In genomic region chr10:25429346-25429745, GRCm38 (mm10) we compare ENCODE assay signal across 26 mouse cellular contexts.
DNase-seq lines count a peak whose midpoint lies in the region; ATAC-seq and TF ChIP-seq lines count a peak whose summit lies in the region.
"Had no signal": no experiment of that assay in that cellular context is flagged by ENCODE, and none has a peak within 500 bp of the region (broad histone marks: within the 10 kb centered on the region; RNA-seq: fewer than 3 reads in every experiment).

No protein-coding gene starts in this region.

- no peak overlapping the region for H3ac ChIP-seq in myocyte (ENCODE audit: control insufficient read depth, insufficient read length)

- peaks cover 81% of the 10 kb centered on the region for H3K4me1 ChIP-seq in heart, embryonic 13.5 days
- peaks cover 68% of the 10 kb centered on the region for H3K4me1 ChIP-seq in lung, embryonic 16.5 days (replicated peaks; ENCODE audit: control insufficient read depth, insufficient read depth, low read length)

- peak; percentile 54 for DNase-seq in gastrocnemius, postnatal 14 days
- DNase-seq in gastrocnemius, postnatal 36 days = no peak
- no peak for DNase-seq in heart, adult 18-20 months
- no peak for DNase-seq in lung, postnatal 4 days
- DNase-seq: adrenal gland, postnatal 14 days; cerebellum, adult 11 months; cerebellum, adult 9-10 months; embryo, embryonic 11 days; kidney, adult 9 months; kidney, postnatal 14 days; layer of hippocampus, adult 9-11 months; liver, embryonic 13.5 days; lung, adult 18-20 months; lung, postnatal 14 days had no signal

- ATAC-seq in heart, embryonic 13.5 days (ENCODE audit: extremely low read depth, insufficient number of reproducible peaks, low FRiP score, low TSS enrichment) = no peak
- ATAC-seq in lung, embryonic 16.5 days (ENCODE audit: low read depth) = no peak
- ATAC-seq: forebrain, embryonic 14.5 days; intestine, embryonic 16.5 days; midbrain, embryonic 16.5 days had no signal

- no peaks in the 10 kb centered on the region for H3K9me3 ChIP-seq in heart, embryonic 13.5 days
- H3K9me3 ChIP-seq in lung, embryonic 16.5 days (ENCODE audit: control insufficient read depth, low read length) = no peaks in the 10 kb centered on the region
- H3K9me3 ChIP-seq: embryonic facial prominence, embryonic 12.5 days; hindbrain, embryonic 13.5 days; limb, embryonic 10.5 days; limb, embryonic 15.5 days; liver, embryonic 13.5 days; neural tube, embryonic 12.5 days had no signal

- peak overlapping the region; percentile 54 for H3K27ac ChIP-seq in heart, embryonic 13.5 days (replicated peaks)
- H3K27ac ChIP-seq in lung, embryonic 16.5 days (ENCODE audit: low read length) = no peak overlapping the region
- H3K27ac ChIP-seq: embryonic facial prominence, embryonic 12.5 days; hindbrain, embryonic 13.5 days; limb, embryonic 10.5 days; limb, embryonic 15.5 days; liver, embryonic 13.5 days; neural tube, embryonic 12.5 days had no signal

- H3K4me2 ChIP-seq in heart, embryonic 13.5 days = peak overlapping the region; percentile 17
- no peak overlapping the region for H3K4me2 ChIP-seq in lung, embryonic 16.5 days (ENCODE audit: low read depth, low read length)
- peak overlapping the region; percentile 57 for H3K4me2 ChIP-seq in myocyte (ENCODE audit: low read depth)
- H3K4me2 ChIP-seq: embryonic facial prominence, embryonic 12.5 days; hindbrain, embryonic 13.5 days; limb, embryonic 15.5 days; liver, embryonic 13.5 days; midbrain, embryonic 11.5 days; neural tube, embryonic 12.5 days had no signal

- no peaks in the 10 kb centered on the region for H3K27me3 ChIP-seq in heart, embryonic 13.5 days (replicated peaks)
- H3K27me3 ChIP-seq in lung, embryonic 16.5 days (ENCODE audit: control insufficient read depth, insufficient read depth, low read depth, low read length) = no peaks in the 10 kb centered on the region
- no peaks in the 10 kb centered on the region for H3K27me3 ChIP-seq in myocyte (ENCODE audit: control insufficient read depth, insufficient read depth, insufficient read length)
- H3K27me3 ChIP-seq: embryonic facial prominence, embryonic 12.5 days; hindbrain, embryonic 13.5 days; limb, embryonic 15.5 days; liver, embryonic 13.5 days; neural tube, embryonic 12.5 days had no signal

- no peak overlapping the region for H3K4me3 ChIP-seq in heart, embryonic 13.5 days
- H3K4me3 ChIP-seq in lung, embryonic 16.5 days (ENCODE audit: low read length) = no peak overlapping the region
- H3K4me3 ChIP-seq in myocyte = no peak overlapping the region
- H3K4me3 ChIP-seq: embryonic facial prominence, embryonic 12.5 days; hindbrain, embryonic 13.5 days; limb, embryonic 10.5 days; limb, embryonic 15.5 days; liver, embryonic 13.5 days; neural tube, embryonic 12.5 days had no signal

- 66% methylated on average over 4 of the region's 4 CpGs for WGBS in heart, embryonic 13.5 days
- 72% methylated on average over 4 of the region's 4 CpGs for WGBS in lung, embryonic 16.5 days

- intact Hi-C loops in gastrocnemius, postnatal 14 days (cut with DNase I; ENCODE audit: low total_unique reads) = no loop called here
- intact Hi-C loops in gastrocnemius, postnatal 36 days (cut with DNase I) = no loop called here

- TF ChIP-seq POLR2A in myocyte (IDR thresholded peaks at IDR 0.05; ENCODE audit: insufficient read length, low read depth) = no peak

- H3K79me2 ChIP-seq in myocyte (ENCODE audit: control insufficient read depth, insufficient read depth) = peaks cover 56% of the 10 kb centered on the region

- no peaks in the 10 kb centered on the region for H3K36me3 ChIP-seq in heart, embryonic 13.5 days
- no peaks in the 10 kb centered on the region for H3K36me3 ChIP-seq in lung, embryonic 16.5 days (ENCODE audit: control insufficient read depth, insufficient read depth, low read length)
- no peaks in the 10 kb centered on the region for H3K36me3 ChIP-seq in myocyte (ENCODE audit: control insufficient read depth, insufficient read depth)
- H3K36me3 ChIP-seq: embryonic facial prominence, embryonic 12.5 days; hindbrain, embryonic 13.5 days; limb, embryonic 10.5 days; limb, embryonic 15.5 days; liver, embryonic 13.5 days; neural tube, embryonic 12.5 days had no signal

- H3K9ac ChIP-seq in heart, embryonic 13.5 days = peak overlapping the region; percentile 50; the same call in 1 of the 2 replicates
- H3K9ac ChIP-seq in lung, embryonic 16.5 days (ENCODE audit: low read length) = peak overlapping the region; percentile 49; the same call in 1 of the 2 replicates
- H3K9ac ChIP-seq: embryonic facial prominence, embryonic 12.5 days; hindbrain, embryonic 13.5 days; limb, embryonic 15.5 days; liver, embryonic 13.5 days; neural tube, embryonic 12.5 days had no signal

TF ChIP-seq in myocyte, 11 proteins besides CTCF, POLR2A, EP300 and RAD21:
- TF ChIP-seq POLR2AphosphoS2 (IDR thresholded peaks at IDR 0.05; ENCODE audit: insufficient read length, low read depth) (no peak), MYOD1 (IDR thresholded peaks at IDR 0.05; ENCODE audit: control insufficient read depth in 1 of 3, insufficient read length in 2 of 3, low read depth in 2 of 3) (no peak)
